Mouse (Mus musculus): ENCODE results near the gene Gm16181.

DNA sequence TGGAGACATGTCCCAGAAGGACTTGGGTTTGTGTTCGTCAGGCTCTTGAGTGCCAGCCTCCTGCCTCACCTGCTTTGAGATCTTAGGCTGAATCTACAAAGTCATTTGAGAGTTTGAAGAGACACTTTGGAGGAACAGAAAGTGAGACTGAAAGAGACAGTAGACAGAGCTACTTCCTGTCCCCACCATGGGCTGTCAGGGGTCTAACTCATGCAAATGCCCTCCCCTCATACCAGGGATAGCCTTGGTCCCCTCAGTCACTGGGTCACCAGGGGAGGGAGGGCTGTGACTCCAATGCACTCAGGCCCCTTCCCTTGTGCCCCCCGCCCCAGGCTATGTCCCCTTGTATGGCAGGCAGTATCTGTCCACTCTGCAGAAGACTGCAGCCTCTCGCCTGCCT lies 47.3 kb upstream of the Gm16181 start:
- TF ChIP-seq CTCF (IDR thresholded peaks at IDR 0.05; ENCODE audit: low read depth, low read length) = no peak
- no peak for TF ChIP-seq POLR2A (IDR thresholded peaks at IDR 0.05; ENCODE audit: extremely low read depth, insufficient read depth, low read length)
